Mouse (Mus musculus): ENCODE data around the gene Zfp597. TPM values are rescaled to one million over a fixed set of nuclear protein-coding genes. Genes with fewer than 3 reads are reported as not detected.
"Not testable (repeated sequence)": the region's sequence is repeated elsewhere in the genome, so short reads cannot be mapped to it uniquely, and the experiment has no call there.

The Zfp597 gene
- polyA plus RNA-seq, 1 experiment from 2014 or later: 9.5 TPM

- Histone ChIP-seq H3K27ac (ENCODE audit: low read depth, low read length) (no peak overlapping the region), H3K4me2 (no peak overlapping the region), H3K36me3 (ENCODE audit: control insufficient read depth, insufficient read depth, low read length) (no peaks in the 10 kb centered on the region), H3K4me1 (ENCODE audit: control insufficient read depth, insufficient read depth, low read length) (no peaks in the 10 kb centered on the region), H3K9ac (ENCODE audit: low read length) (no peak overlapping the region), H3K27me3 (ENCODE audit: control insufficient read depth, insufficient read depth, low read length) (no peaks in the 10 kb centered on the region), H3K4me3 (ENCODE audit: low read depth, low read length) (no peak overlapping the region), H3K9me3 (ENCODE audit: control insufficient read depth, low read length) (no peaks in the 10 kb centered on the region)
- WGBS: 93% methylated on average over 2 of the region's 2 CpGs
- DNase-seq (ENCODE audit: low spot score, missing footprints): no peak
- no peak for ATAC-seq (ENCODE audit: low FRiP score)
Observed at GRCm38 (mm10) chr16:3820202-3820601, 64.2 kb downstream of the Zfp597 start.

- H3K4me2 ChIP-seq; H3K9ac ChIP-seq (ENCODE audit: low read length); H3K9me3 ChIP-seq (ENCODE audit: control insufficient read depth, low read length); H3K4me1 ChIP-seq (ENCODE audit: control insufficient read depth, insufficient read depth, low read length); ATAC-seq (ENCODE audit: low FRiP score); H3K36me3 ChIP-seq (ENCODE audit: control insufficient read depth, insufficient read depth, low read length); H3K27ac ChIP-seq (ENCODE audit: low read depth, low read length); H3K4me3 ChIP-seq (ENCODE audit: low read depth, low read length); DNase-seq (ENCODE audit: low spot score, missing footprints); H3K27me3 ChIP-seq (ENCODE audit: control insufficient read depth, insufficient read depth, low read length): not testable (repeated sequence)
- 85% methylated on average over 6 of the region's 6 CpGs for WGBS
Observed at GRCm38 (mm10) chr16:3814667-3815066, 69.7 kb downstream of the Zfp597 start.

Small RNA genes within 50 kb of the gene (microRNA-seq; reads per million reads assigned to microRNA genes)
- not detected for gene Gm23493

Other genes with a start within 250 kb of the Zfp597 start
- not detected in 2 replicates for gene Mefv, start 166.5 kb downstream of the Zfp597 start, polyA plus RNA-seq (2014; fragmentation: Nextera tagmentation; extraction: Ambion mirVana)
- gene Zfp263, start 140.5 kb downstream of the Zfp597 start, polyA plus RNA-seq (2014; fragmentation: Nextera tagmentation; extraction: Ambion mirVana): 27.2 and 32.1 TPM in 2 replicates
- gene Olfr15, start 53.7 kb downstream of the Zfp597 start, polyA plus RNA-seq (2014; fragmentation: Nextera tagmentation; extraction: Ambion mirVana): not detected in 2 replicates
- gene Zfp174, start 37.3 kb downstream of the Zfp597 start, polyA plus RNA-seq (2014; fragmentation: Nextera tagmentation; extraction: Ambion mirVana): 1.3 and 1.6 TPM in 2 replicates
- 62.6 and 64.0 TPM in 2 replicates for gene Naa60, start 12.2 kb downstream of the Zfp597 start, polyA plus RNA-seq (2014; fragmentation: Nextera tagmentation; extraction: Ambion mirVana)
- 2.1 and 4.4 TPM in 2 replicates for gene Gm20695, start 87 bp upstream of the Zfp597 start, polyA plus RNA-seq (2014; fragmentation: Nextera tagmentation; extraction: Ambion mirVana)
- 4.4 and 4.8 TPM in 2 replicates for gene 1700037C18Rik, start 24.1 kb upstream of the Zfp597 start, polyA plus RNA-seq (2014; fragmentation: Nextera tagmentation; extraction: Ambion mirVana)
- gene Cluap1, start 24.2 kb upstream of the Zfp597 start, polyA plus RNA-seq (2014; fragmentation: Nextera tagmentation; extraction: Ambion mirVana): 24.8 and 25.3 TPM in 2 replicates
- 0.72 and 0.97 TPM in 2 replicates for gene Nlrc3, start 92.1 kb upstream of the Zfp597 start, polyA plus RNA-seq (2014; fragmentation: Nextera tagmentation; extraction: Ambion mirVana)
- 25.1 TPM in 2 replicates for gene Slx4, start 119.2 kb upstream of the Zfp597 start, polyA plus RNA-seq (2014; fragmentation: Nextera tagmentation; extraction: Ambion mirVana)
- gene Dnase1, start 152.4 kb upstream of the Zfp597 start, polyA plus RNA-seq (2014; fragmentation: Nextera tagmentation; extraction: Ambion mirVana): 4.6 and 5.8 TPM in 2 replicates
- gene Trap1, start 193.3 kb upstream of the Zfp597 start, polyA plus RNA-seq (2014; fragmentation: Nextera tagmentation; extraction: Ambion mirVana): 74.5 and 77.0 TPM in 2 replicates